Mouse (Mus musculus) G1E (cell line): ENCODE results near the gene Kdsr. TPM values are rescaled to one million over a fixed set of nuclear protein-coding genes. Genes with fewer than 3 reads are reported as not detected.

ENCODE experiments used
- ATAC-seq: 2 replicates; pipeline ENCODE4 v1.8.0; 2016; ENCODE audit warnings: mild to moderate bottlenecking; ENCODE audit not compliant: insufficient number of reproducible peaks, poor library complexity, low FRiP score, severe bottlenecking; ENCODE audit errors: extremely low read depth
- DNase-seq: peaks from one replicate; pipeline ENCODE4 v3.0.0; 2012; ENCODE audit warnings: low spot score
- H3K27me3 ChIP-seq: 2 replicates; pipeline ENCODE4 v1.6.1; 2012; ENCODE audit warnings: mild to moderate bottlenecking, low read length, inconsistent platforms; ENCODE audit not compliant: insufficient read depth
- H3K36me3 ChIP-seq: replicated peaks from 2 replicates; pipeline ENCODE3; 2012; ENCODE audit warnings: mild to moderate bottlenecking, inconsistent platforms
- H3K4me1 ChIP-seq: 2 replicates; pipeline ENCODE4 v1.6.1; 2012; ENCODE audit warnings: low read depth, low read length, inconsistent platforms, mixed read lengths; ENCODE audit not compliant: insufficient read depth
- H3K4me3 ChIP-seq: 2 replicates; pipeline ENCODE4 v1.5.1; 2012; ENCODE audit warnings: low read depth, mild to moderate bottlenecking, inconsistent platforms, low read length, moderate library complexity, mixed read lengths
- H3K9me3 ChIP-seq: replicated peaks from 2 replicates; pipeline ENCODE4 v1.6.1; 2012; ENCODE audit warnings: inconsistent platforms
- CTCF ChIP-seq: IDR thresholded peaks from 2 replicates; pipeline ENCODE4 v1.5.1; 2012; ENCODE audit warnings: low read depth, low read length, inconsistent platforms, mixed read lengths
- GATA1 ChIP-seq: IDR thresholded peaks from 2 replicates; pipeline ENCODE4 v1.6.1; 2012; ENCODE audit warnings: borderline replicate concordance, low read length, inconsistent platforms, mixed read lengths
- GATA2 ChIP-seq: IDR thresholded peaks from 2 replicates; pipeline ENCODE4 v1.6.1; 2012; ENCODE audit warnings: low read depth, low read length, inconsistent platforms, borderline replicate concordance
- POLR2AphosphoS5 ChIP-seq: IDR thresholded peaks from 2 replicates; pipeline ENCODE4 v1.6.1; 2012; ENCODE audit warnings: low read depth, low read length, inconsistent platforms; ENCODE audit not compliant: insufficient replicate concordance
- TAL1 ChIP-seq: conservative IDR thresholded peaks from 2 replicates; pipeline ENCODE4 v1.6.1; 2012; ENCODE audit warnings: low read depth, low read length, inconsistent platforms, mixed read lengths
- polyA plus RNA-seq: library from polyadenylated mRNA; stranded (reverse); fragments of >175 nt; gene quantifications from 2 replicates; pipeline ENCODE4 v1.2.3, GENCODE M21; 2012
- total RNA-seq, 2 experiments: library from RNA; stranded (forward) in 1 of 2; stranded (reverse) in 1 of 2; fragments of 200-1000 nt in 1 of 2; fragments of >200 nt in 1 of 2; fragmentation: Nextera tagmentation in 1 of 2; gene quantifications; 2 replicates each; pipeline ENCODE4 v1.2.3; 2014 to 2017

Gene Kdsr
- total and polyA plus RNA-seq, 3 experiments = 9.3 to 63.9 (median 27.1) TPM

DNA sequence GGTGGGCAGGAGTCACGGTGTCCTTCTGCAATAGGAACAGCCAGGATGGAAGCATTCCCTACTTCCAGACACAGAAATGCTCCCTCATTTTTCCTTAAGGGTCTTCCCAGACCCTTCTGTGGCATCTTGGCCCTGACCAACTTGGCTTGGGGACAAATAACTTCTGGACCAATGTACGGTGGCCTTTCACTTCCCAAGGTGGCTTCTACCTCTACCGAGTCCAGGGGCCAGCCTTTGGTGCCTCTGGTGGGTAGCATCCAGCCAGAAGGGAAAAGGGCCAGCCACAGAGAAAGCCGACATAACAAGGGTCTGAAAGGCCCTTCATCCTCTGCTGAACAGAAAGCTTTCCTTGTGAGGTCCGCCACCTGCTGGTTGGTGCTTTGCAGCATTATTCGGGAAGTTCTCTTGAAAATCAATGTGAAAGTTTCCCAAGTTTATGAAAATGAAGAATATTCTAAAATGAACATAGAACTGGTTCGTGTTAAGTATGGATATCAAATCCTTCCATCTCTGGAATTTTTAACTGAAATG lies 42.4 kb downstream of the Kdsr start:
- H3K27me3 ChIP-seq = peaks cover 12% of the 10 kb centered on the region; the same call in 1 of the 2 replicates
- H3K9me3 ChIP-seq = peaks cover 2% of the 10 kb centered on the region
- H3K4me1 ChIP-seq = peaks cover 32% of the 10 kb centered on the region
- TF ChIP-seq GATA1 (no peak), TAL1 (no peak), GATA2 (no peak), POLR2AphosphoS5 (no peak), CTCF (no peak)
- DNase-seq (no peak), ATAC-seq (no peak)
- no peak overlapping the region for H3K4me3 ChIP-seq
- peaks cover 6% of the 10 kb centered on the region for H3K36me3 ChIP-seq

DNA sequence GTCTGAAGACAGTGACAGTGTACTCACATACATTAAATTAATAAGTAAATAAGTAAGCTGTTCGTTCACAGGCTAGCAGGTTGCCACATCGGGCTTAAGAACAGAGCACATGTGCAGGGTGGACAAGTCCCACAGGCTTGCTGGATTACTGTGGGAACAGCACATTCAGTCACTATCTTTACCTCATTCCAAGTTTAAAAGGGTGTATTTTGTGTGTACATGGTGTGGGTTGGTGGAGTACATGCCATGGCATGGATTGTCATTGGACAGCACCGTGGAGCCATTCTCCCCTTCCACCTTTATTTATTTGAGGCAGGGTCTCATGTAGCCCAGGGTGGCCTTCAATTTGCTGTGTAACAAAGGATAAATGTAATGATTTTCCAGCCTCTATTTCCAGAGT lies 43.4 kb downstream of the Kdsr start:
- DNase-seq = no peak
- TF ChIP-seq GATA2 = no peak
- no peak for TF ChIP-seq GATA1
- TF ChIP-seq TAL1 = no peak
- TF ChIP-seq CTCF = no peak
- TF ChIP-seq POLR2AphosphoS5 = no peak
- peaks cover 3% of the 10 kb centered on the region for H3K9me3 ChIP-seq
- peaks cover 15% of the 10 kb centered on the region; the same call in 1 of the 2 replicates for H3K27me3 ChIP-seq
- no peak overlapping the region for H3K4me3 ChIP-seq
- no peak for ATAC-seq
- H3K4me1 ChIP-seq = peaks cover 40% of the 10 kb centered on the region
- H3K36me3 ChIP-seq = peaks cover 5% of the 10 kb centered on the region

DNA sequence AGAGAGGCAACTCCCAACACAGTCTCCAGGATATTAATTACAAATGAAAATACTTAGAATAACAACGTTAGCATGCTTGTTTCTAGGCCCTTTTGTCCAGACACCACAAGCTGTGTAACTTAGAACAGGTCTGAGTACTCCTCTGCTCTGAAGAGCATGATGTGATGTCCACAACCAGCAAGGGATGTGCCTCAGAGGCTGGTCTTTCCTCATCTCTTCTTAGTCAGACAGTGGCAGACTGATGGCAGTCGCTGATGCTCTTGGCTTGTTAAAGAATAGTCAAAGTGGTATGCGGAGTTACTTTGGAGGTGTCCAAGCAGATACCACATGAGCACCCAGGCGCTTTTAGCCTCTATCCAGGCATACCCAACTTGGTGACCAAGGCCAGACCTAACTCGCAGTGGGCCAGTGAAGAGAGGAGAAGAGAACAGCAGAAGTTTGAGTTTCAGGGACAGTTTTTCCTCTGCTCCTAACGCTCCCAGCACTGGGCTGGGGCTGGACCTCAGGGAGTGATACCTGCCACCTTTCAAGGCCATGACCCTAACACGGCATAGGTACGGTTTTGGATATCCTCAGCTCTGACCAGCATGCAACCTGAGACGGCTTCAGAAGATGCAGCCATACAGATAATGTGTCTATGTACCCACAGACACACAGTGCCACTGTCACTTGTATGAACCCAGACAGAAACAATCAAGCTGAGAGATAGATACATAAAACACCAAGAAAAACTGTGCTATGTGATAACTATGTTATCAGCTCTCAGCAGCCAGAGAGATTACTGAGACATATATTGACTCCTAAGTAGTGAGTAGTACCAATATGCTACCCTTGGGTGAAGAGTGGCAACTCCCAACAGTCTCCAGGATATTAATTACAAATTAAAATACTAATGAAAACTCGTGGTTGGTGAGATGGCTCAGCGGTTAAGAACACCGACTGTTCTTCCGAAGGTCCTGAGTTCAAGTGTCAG lies 44.1 kb downstream of the Kdsr start:
- Histone ChIP-seq H3K4me3 (no peak overlapping the region), H3K4me1 (peaks cover 40% of the 10 kb centered on the region), H3K27me3 (peaks cover 15% of the 10 kb centered on the region; the same call in 1 of the 2 replicates), H3K36me3 (peaks cover 5% of the 10 kb centered on the region), H3K9me3 (peaks cover 3% of the 10 kb centered on the region)
- DNase-seq (no peak), ATAC-seq (peak; percentile 29; the same call in 1 of the 2 replicates)
- TF ChIP-seq CTCF (no peak), TAL1 (0 out of 2 replicates have a peak, but pooled peaks have one; percentile 12), GATA2 (no peak)

DNA sequence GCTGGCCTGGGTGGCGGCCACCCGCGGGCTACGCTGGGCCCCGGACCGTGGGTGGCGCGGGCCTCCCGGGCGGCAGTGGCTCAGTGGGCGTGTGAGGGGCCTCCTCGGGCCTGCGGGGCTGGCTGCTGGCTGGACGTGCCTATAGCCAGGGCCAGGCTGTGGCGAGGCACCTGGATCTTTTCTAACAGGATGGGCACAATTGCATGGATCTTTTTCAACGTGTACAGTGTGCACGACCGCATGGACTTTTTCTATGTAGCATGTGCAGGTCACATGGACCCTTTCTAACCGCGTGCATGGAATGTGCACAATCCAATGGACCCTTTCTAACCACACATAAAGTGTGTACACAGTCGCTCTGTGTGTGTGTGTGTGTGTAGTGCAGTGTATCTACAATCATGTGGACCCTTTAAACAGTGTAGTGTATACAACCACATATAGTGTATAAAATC lies 45.0 kb downstream of the Kdsr start:
- no peak for DNase-seq

DNA sequence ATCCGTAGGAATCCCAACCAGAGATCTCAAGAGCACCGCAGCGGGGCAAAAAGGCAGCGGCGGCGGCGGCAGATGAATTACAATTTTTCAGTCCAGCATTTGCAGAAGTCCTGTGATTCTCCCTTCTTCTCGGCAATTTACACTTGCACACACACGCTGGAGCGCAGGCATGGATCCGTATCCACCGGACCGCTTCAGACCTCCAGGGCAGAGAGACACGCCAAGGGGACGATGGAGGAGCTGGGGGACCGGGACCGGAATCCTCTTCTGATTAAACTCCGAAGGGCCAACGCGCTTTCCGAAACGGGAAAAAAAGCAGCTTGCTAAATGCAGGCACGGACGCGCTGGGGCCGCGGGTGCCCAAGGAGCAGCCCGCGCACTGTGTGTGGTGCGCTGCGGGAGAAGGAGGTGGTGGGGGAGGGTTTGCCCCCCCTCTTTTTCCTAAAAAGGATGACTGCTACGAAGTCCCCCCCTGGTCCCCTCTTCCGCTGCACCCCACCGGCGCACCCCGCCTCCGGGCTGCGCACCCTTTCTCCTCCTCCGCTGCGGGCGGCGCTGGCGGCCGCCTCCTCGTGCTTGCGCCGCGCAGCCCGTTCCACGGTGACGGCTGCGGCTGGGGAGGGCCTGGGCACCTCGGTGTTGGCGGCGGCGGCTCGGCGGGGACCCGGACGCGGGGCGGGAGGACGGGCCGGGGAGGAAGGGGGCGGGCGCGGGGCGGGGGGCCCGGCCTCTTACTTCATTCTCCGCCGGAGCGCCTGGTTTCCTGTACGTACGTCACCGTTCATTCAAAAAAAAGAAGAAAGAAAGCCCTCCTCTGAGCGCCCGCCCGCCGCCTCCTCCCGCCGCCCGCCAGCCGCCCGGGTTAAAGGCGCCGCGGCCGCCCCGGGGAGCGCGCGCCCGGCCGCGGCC lies 45.7 kb downstream of the Kdsr start, which contains the start of gene Bcl2:
Bcl2 (minus strand) TSS at position 654 of the 909 bp plus-strand sequence.
- Histone ChIP-seq H3K4me3 (peak within 1 kb of the TSS; percentile 77), H3K4me1 (peaks cover 45% of the 10 kb centered on the region), H3K9me3 (peaks cover 3% of the 10 kb centered on the region), H3K27me3 (peaks cover 15% of the 10 kb centered on the region; the same call in 1 of the 2 replicates), H3K36me3 (peaks cover 5% of the 10 kb centered on the region)
- DNase-seq = peak; percentile 69
- ATAC-seq = peak; percentile 36
- TF ChIP-seq CTCF = no peak
- TF ChIP-seq TAL1 = no peak
- TF ChIP-seq POLR2AphosphoS5 = no peak
- TF ChIP-seq GATA2 = no peak
- TF ChIP-seq GATA1 = no peak

More for the DNA sequence above, 45.0 kb downstream of the Kdsr start:
- TF ChIP-seq TAL1 = no peak
- TF ChIP-seq POLR2AphosphoS5 = no peak
- TF ChIP-seq GATA1 = no peak
- TF ChIP-seq GATA2 = no peak
- TF ChIP-seq CTCF = no peak
- H3K9me3 ChIP-seq = peaks cover 3% of the 10 kb centered on the region
- H3K27me3 ChIP-seq = peaks cover 15% of the 10 kb centered on the region; the same call in 1 of the 2 replicates
- H3K4me1 ChIP-seq = peaks cover 45% of the 10 kb centered on the region
- peaks cover 5% of the 10 kb centered on the region for H3K36me3 ChIP-seq
- H3K4me3 ChIP-seq = peak overlapping the region; percentile 77
- peak; percentile 10 for ATAC-seq
